Mouse (Mus musculus): ENCODE measurements around the gene Ssc5d. TPM values are rescaled to one million over a fixed set of nuclear protein-coding genes. Genes with fewer than 3 reads are reported as not detected.
A peak's percentile ranks its signal among the peaks of the same experiment; 100 is the strongest.

Gene Ssc5d
- total RNA-seq, 2 experiments from 2014 or later, result 2.4 to 3.5 TPM

GRCm38 (mm10) chr7:4922508-4922907, 3.1 kb upstream of the Ssc5d start:
- peak; percentile 89 to 90 for DNase-seq (ENCODE audit: low spot score in 2 of 2)
- no peak for TF ChIP-seq CTCF (conservative IDR thresholded peaks at IDR 0.05)
- Histone ChIP-seq H3K27ac (peak overlapping the region; percentile 94), H3K4me3 (peak overlapping the region; percentile 85)

GRCm38 (mm10) chr7:4922931-4923565, 2.5 kb upstream of the Ssc5d start:
- peak; percentile 78 to 84 for DNase-seq (ENCODE audit: low spot score in 2 of 2)
- H3K4me3 ChIP-seq, result peak overlapping the region; percentile 85
- TF ChIP-seq CTCF (conservative IDR thresholded peaks at IDR 0.05), result peak; percentile 74
- peak overlapping the region; percentile 94 for H3K27ac ChIP-seq

GRCm38 (mm10) chr7:4923586-4924364, 1.8 kb upstream of the Ssc5d start:
- H3K4me3 ChIP-seq, result peak overlapping the region; percentile 85
- H3K27ac ChIP-seq, result peak overlapping the region; percentile 94
- peak; percentile 74 for TF ChIP-seq CTCF (conservative IDR thresholded peaks at IDR 0.05)
- no peak for DNase-seq (ENCODE audit: low spot score in 2 of 2)

- H3K4me3 ChIP-seq, result peak overlapping the region; percentile 85
- no peak for TF ChIP-seq CTCF (conservative IDR thresholded peaks at IDR 0.05)
Measured at GRCm38 (mm10) chr7:4924483-4924882, 1.1 kb upstream of the Ssc5d start.

GRCm38 (mm10) chr7:4924891-4925301, 689 bp upstream of the Ssc5d start:
- no peak overlapping the region for H3K4me3 ChIP-seq
- peak; percentile 53 to 67 for DNase-seq (ENCODE audit: low spot score in 2 of 2)
- TF ChIP-seq CTCF (conservative IDR thresholded peaks at IDR 0.05), result no peak
- peak overlapping the region; percentile 94; the same call in 1 of the 2 replicates for H3K27ac ChIP-seq

More at GRCm38 (mm10) chr7:4924483-4924882, 1.1 kb upstream of the Ssc5d start:
- DNase-seq (ENCODE audit: low spot score in 2 of 2), result no peak
- H3K27ac ChIP-seq, result peak overlapping the region; percentile 94

DNA sequence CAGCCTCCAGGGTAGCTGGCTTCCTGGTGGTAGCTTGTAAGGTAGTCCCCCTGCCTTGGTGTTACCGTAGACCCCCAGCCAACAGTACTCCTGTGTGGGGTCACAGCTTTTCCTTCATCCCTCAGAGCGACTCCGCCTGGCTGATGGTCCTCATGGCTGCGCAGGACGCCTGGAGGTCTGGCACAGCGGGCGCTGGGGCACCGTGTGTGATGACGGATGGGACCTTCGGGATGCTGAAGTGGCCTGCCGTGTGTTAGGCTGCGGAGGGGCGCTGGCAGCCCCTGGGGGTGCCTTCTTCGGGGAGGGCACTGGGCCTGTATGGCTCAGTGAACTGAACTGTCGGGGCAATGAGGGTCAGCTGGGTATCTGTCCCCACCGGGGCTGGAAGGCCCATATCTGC, 1.3 kb downstream of the Ssc5d start:
- no peak for TF ChIP-seq CTCF (conservative IDR thresholded peaks at IDR 0.05)
- no peak overlapping the region for H3K27ac ChIP-seq
- H3K4me3 ChIP-seq, result no peak overlapping the region
- DNase-seq (ENCODE audit: low spot score in 2 of 2), result no peak

- no peak for DNase-seq (ENCODE audit: low spot score in 2 of 2)
- TF ChIP-seq CTCF (conservative IDR thresholded peaks at IDR 0.05), result no peak
- Histone ChIP-seq H3K27ac (no peak overlapping the region), H3K4me3 (no peak overlapping the region)
Measured at GRCm38 (mm10) chr7:4927711-4928110, 2.1 kb downstream of the Ssc5d start.

GRCm38 (mm10) chr7:4928323-4928722, 2.7 kb downstream of the Ssc5d start:
- DNase-seq (ENCODE audit: low spot score in 2 of 2), result no peak
- Histone ChIP-seq H3K27ac (no peak overlapping the region), H3K4me3 (no peak overlapping the region)
- TF ChIP-seq CTCF (conservative IDR thresholded peaks at IDR 0.05), result no peak

GRCm38 (mm10) chr7:4933103-4933502, 7.5 kb downstream of the Ssc5d start:
- no peak overlapping the region for H3K27ac ChIP-seq
- TF ChIP-seq CTCF (conservative IDR thresholded peaks at IDR 0.05), result no peak
- DNase-seq (ENCODE audit: low spot score in 2 of 2), result no peak
- no peak overlapping the region for H3K4me3 ChIP-seq

DNA sequence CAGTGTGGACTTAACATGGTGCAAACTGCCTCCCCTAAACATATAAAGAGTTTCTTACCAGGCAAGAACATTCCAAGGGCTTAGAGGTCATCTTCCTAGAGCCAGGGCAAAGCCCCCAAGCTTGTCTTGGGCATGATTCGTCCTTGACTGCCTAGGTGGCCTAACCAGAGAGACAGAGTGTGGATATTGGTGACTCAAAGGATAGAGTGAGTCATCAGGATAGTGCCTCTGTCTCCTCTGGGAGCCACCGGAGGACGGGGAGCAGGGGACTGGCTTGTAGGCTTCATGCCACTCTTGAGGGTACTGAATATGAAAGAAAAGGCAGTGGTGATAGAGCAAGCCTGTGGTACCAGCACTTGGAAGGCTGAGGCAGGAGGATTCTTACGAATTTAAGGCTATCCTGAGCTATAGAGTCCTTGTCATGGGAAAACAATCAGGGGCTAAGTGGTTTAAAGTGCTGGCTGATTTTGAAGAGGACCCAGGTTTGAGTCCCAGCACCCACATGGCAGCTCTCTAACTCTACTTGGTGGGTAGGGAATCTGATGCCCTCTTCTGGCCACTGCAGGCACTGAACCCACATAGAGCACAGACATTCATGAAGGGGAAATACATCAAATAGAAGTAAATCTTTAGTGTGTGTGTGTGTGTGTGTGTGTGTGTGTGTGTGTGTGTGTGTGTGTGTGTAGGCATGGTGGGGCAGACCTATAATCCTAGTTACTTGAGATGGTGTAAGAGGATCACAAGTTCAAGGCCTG, 8.8 kb downstream of the Ssc5d start:
- no peak for DNase-seq (ENCODE audit: low spot score in 2 of 2)
- no peak overlapping the region for H3K4me3 ChIP-seq
- TF ChIP-seq CTCF (conservative IDR thresholded peaks at IDR 0.05), result peak; percentile 38
- no peak overlapping the region for H3K27ac ChIP-seq

- H3K4me3 ChIP-seq, result no peak overlapping the region
- DNase-seq (ENCODE audit: low spot score in 2 of 2), result no peak
- TF ChIP-seq CTCF (conservative IDR thresholded peaks at IDR 0.05), result no peak
- no peak overlapping the region for H3K27ac ChIP-seq
Measured at GRCm38 (mm10) chr7:4936832-4937231, 11.2 kb downstream of the Ssc5d start.

DNA sequence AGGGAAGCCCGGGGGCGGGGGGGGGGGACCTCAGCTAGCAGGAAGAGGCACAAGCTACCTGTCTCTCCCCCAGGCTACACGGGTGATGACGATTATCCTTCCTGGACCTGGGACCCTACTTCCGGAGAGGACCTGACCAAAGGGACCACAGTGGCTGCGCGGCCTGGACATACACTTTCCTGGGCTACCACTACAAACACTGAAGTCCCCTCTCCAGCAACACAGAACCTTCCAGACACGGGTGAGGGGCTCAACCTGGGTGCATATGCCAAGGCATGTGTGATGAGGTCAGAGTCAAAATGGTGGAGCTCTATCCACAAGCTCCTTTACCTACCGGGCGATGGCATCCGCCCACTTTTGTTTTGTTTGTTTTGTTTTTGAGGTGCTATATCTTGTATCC, 11.8 kb downstream of the Ssc5d start:
- Histone ChIP-seq H3K4me3 (no peak overlapping the region), H3K27ac (no peak overlapping the region)
- no peak for TF ChIP-seq CTCF (conservative IDR thresholded peaks at IDR 0.05)
- DNase-seq (ENCODE audit: low spot score in 2 of 2), result no peak

DNA sequence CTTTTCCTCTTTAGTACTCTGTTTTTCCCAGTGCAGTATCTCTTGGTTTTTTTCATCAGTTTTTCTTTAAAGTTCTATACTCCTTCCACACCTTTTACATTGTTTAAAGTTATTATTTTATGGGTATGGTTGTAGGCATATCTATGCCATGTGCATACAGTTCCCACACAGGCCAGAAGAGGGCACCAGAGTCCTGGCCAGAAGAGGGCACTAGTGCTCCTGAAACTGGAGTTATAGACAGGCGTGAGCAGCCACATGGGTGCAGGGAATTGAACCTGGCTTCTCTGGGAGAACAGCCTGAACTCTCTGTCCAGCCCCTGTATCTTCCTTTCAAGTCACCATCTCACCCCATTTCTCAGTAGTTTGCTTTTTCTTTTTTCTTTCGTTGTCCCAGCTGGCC, 12.9 kb downstream of the Ssc5d start:
- no peak overlapping the region for H3K27ac ChIP-seq
- TF ChIP-seq CTCF (conservative IDR thresholded peaks at IDR 0.05), result peak; percentile 96; the same call in 1 of the 2 replicates
- no peak overlapping the region for H3K4me3 ChIP-seq
- peak in 1 of 2 experiments; percentile 70 for DNase-seq (ENCODE audit: low spot score in 2 of 2)

All from layer of hippocampus, adult 2 months (tissue).